Mouse (Mus musculus) hindbrain, embryonic 12.5 days (tissue): Measurements from ENCODE around the gene Rfx2. TPM values are rescaled to one million over a fixed set of nuclear protein-coding genes. Genes with fewer than 3 reads are reported as not detected.

Experiments used
- ATAC-seq: fragments of 200-750 bp; cut with Nextera tagmentation; 2 replicates; pipeline ENCODE4 v1.8.0; 2017; ENCODE audit warnings: moderate TSS enrichment; ENCODE audit not compliant: low FRiP score
- H3K27ac ChIP-seq: fragments of 300-500 bp; sonication (generic); 2 replicates; pipeline ENCODE4 v1.5.1; 2016; ENCODE audit warnings: mild to moderate bottlenecking
- H3K27me3 ChIP-seq: fragments of 300-500 bp; sonication (generic); 2 replicates; pipeline ENCODE4 v1.6.1; 2016; ENCODE audit warnings: mild to moderate bottlenecking
- H3K36me3 ChIP-seq: fragments of 300-500 bp; sonication (generic); 2 replicates; pipeline ENCODE4 v1.6.1; 2016; ENCODE audit warnings: mild to moderate bottlenecking
- H3K4me1 ChIP-seq: fragments of 300-500 bp; sonication (generic); 2 replicates; pipeline ENCODE4 v1.6.1; 2016
- H3K4me2 ChIP-seq: fragments of 300-500 bp; sonication (generic); replicated peaks from 2 replicates; pipeline ENCODE4 v1.6.1; 2016; ENCODE audit warnings: mild to moderate bottlenecking
- H3K4me3 ChIP-seq: fragments of 300-500 bp; sonication (generic); 2 replicates; pipeline ENCODE4 v1.5.1; 2016; ENCODE audit warnings: mild to moderate bottlenecking
- H3K9ac ChIP-seq: fragments of 300-500 bp; sonication (generic); 2 replicates; pipeline ENCODE4 v1.6.1; 2016; ENCODE audit warnings: mild to moderate bottlenecking, moderate library complexity
- H3K9me3 ChIP-seq: fragments of 300-500 bp; sonication (generic); replicated peaks from 2 replicates; pipeline ENCODE4 v1.6.1; 2016; ENCODE audit warnings: mild to moderate bottlenecking
- WGBS: fragments of 180-500 bp; shearing (Covaris S2); methylation state at CpG from one replicate; pipeline ENCODE4 v1.1.7; 2016; 5-methylcytosine and 5-hydroxymethylcytosine counted together
- polyA plus RNA-seq: library from polyadenylated mRNA; unstranded; fragments of >200 nt; fragmentation: Nextera tagmentation; extraction: Ambion mirVana; gene quantifications from 2 replicates; pipeline ENCODE4 v1.2.1, GENCODE M21; 2016

Gene Rfx2
- polyA plus RNA-seq, 1 experiment from 2014 or later = 10.2 TPM

- Histone ChIP-seq H3K27ac (no peak overlapping the region), H3K27me3 (peaks cover 29% of the 10 kb centered on the region), H3K4me1 (peaks cover 12% of the 10 kb centered on the region), H3K4me2 (peak overlapping the region; percentile 77), H3K4me3 (peak overlapping the region; percentile 68), H3K9me3 (no peaks in the 10 kb centered on the region), H3K9ac (peak overlapping the region; percentile 60), H3K36me3 (no peaks in the 10 kb centered on the region)
- no peak for ATAC-seq
- under 1% methylated on average over 27 of the region's 27 CpGs for WGBS
Measured at GRCm38 (mm10) chr17:56829795-56830194, 1.0 kb downstream of the Rfx2 start.

GRCm38 (mm10) chr17:56829171-56829570, 1.6 kb downstream of the Rfx2 start:
- Histone ChIP-seq H3K9me3 (no peaks in the 10 kb centered on the region), H3K9ac (no peak overlapping the region; the same call in 1 of the 2 replicates), H3K27me3 (peaks cover 29% of the 10 kb centered on the region), H3K4me1 (peaks cover 12% of the 10 kb centered on the region), H3K4me2 (peak overlapping the region; percentile 77), H3K4me3 (peak overlapping the region; percentile 68), H3K36me3 (no peaks in the 10 kb centered on the region), H3K27ac (no peak overlapping the region)
- WGBS = 27% methylated on average over 11 of the region's 11 CpGs
- ATAC-seq = no peak

GRCm38 (mm10) chr17:56826718-56827117, 4.1 kb downstream of the Rfx2 start:
- H3K27me3 ChIP-seq = peaks cover 23% of the 10 kb centered on the region
- no peak overlapping the region for H3K27ac ChIP-seq
- no peak for ATAC-seq
- H3K4me2 ChIP-seq = no peak overlapping the region
- no peaks in the 10 kb centered on the region for H3K36me3 ChIP-seq
- peaks cover 12% of the 10 kb centered on the region for H3K4me1 ChIP-seq
- no peaks in the 10 kb centered on the region for H3K9me3 ChIP-seq
- H3K9ac ChIP-seq = no peak overlapping the region
- H3K4me3 ChIP-seq = no peak overlapping the region
- WGBS = 91% methylated on average over 2 of the region's 2 CpGs

- Histone ChIP-seq H3K36me3 (no peaks in the 10 kb centered on the region), H3K27ac (no peak overlapping the region), H3K9ac (no peak overlapping the region), H3K4me1 (peaks cover 10% of the 10 kb centered on the region), H3K4me2 (no peak overlapping the region), H3K27me3 (peaks cover 7% of the 10 kb centered on the region), H3K9me3 (no peaks in the 10 kb centered on the region), H3K4me3 (no peak overlapping the region)
- WGBS = 74% methylated on average over 2 of the region's 2 CpGs
- ATAC-seq = no peak
Measured at GRCm38 (mm10) chr17:56823352-56823751, 7.5 kb downstream of the Rfx2 start.

GRCm38 (mm10) chr17:56822380-56822779, 8.4 kb downstream of the Rfx2 start:
- H3K9me3 ChIP-seq = no peaks in the 10 kb centered on the region
- 92% methylated on average over 2 of the region's 2 CpGs for WGBS
- H3K4me3 ChIP-seq = no peak overlapping the region
- H3K4me1 ChIP-seq = peaks cover 10% of the 10 kb centered on the region
- H3K4me2 ChIP-seq = no peak overlapping the region
- no peaks in the 10 kb centered on the region for H3K36me3 ChIP-seq
- ATAC-seq = no peak
- H3K27me3 ChIP-seq = 0 out of 2 replicates have a peak, but pooled peaks cover 2% of the 10 kb centered on the region
- no peak overlapping the region for H3K9ac ChIP-seq
- no peak overlapping the region for H3K27ac ChIP-seq

- 65% methylated on average over 8 of the region's 8 CpGs for WGBS
- H3K9ac ChIP-seq = no peak overlapping the region
- 0 out of 2 replicates have a peak, but pooled peaks have one; percentile 14 for ATAC-seq
- H3K27me3 ChIP-seq = peaks cover 3% of the 10 kb centered on the region
- no peaks in the 10 kb centered on the region for H3K9me3 ChIP-seq
- H3K4me3 ChIP-seq = no peak overlapping the region
- peak overlapping the region; percentile 14; the same call in 1 of the 2 replicates for H3K27ac ChIP-seq
- H3K36me3 ChIP-seq = no peaks in the 10 kb centered on the region
- no peak overlapping the region for H3K4me2 ChIP-seq
- peaks cover 17% of the 10 kb centered on the region for H3K4me1 ChIP-seq
Measured at GRCm38 (mm10) chr17:56819694-56820111, 11.1 kb downstream of the Rfx2 start.

GRCm38 (mm10) chr17:56819032-56819545, 11.7 kb downstream of the Rfx2 start:
- no peak overlapping the region for H3K27ac ChIP-seq
- peaks cover 3% of the 10 kb centered on the region for H3K27me3 ChIP-seq
- peaks cover 21% of the 10 kb centered on the region for H3K4me1 ChIP-seq
- H3K9me3 ChIP-seq = no peaks in the 10 kb centered on the region
- ATAC-seq = no peak
- 67% methylated on average over 6 of the region's 6 CpGs for WGBS
- H3K4me3 ChIP-seq = no peak overlapping the region
- H3K4me2 ChIP-seq = no peak overlapping the region
- no peaks in the 10 kb centered on the region for H3K36me3 ChIP-seq
- H3K9ac ChIP-seq = no peak overlapping the region

GRCm38 (mm10) chr17:56818067-56818636, 12.7 kb downstream of the Rfx2 start:
- Histone ChIP-seq H3K27me3 (peaks cover 3% of the 10 kb centered on the region), H3K9me3 (no peaks in the 10 kb centered on the region), H3K9ac (no peak overlapping the region), H3K36me3 (no peaks in the 10 kb centered on the region), H3K4me2 (no peak overlapping the region), H3K4me1 (peaks cover 27% of the 10 kb centered on the region), H3K4me3 (no peak overlapping the region), H3K27ac (no peak overlapping the region)
- no peak for ATAC-seq
- WGBS = 39% methylated on average over 11 of the region's 11 CpGs

- Histone ChIP-seq H3K9me3 (no peaks in the 10 kb centered on the region), H3K9ac (no peak overlapping the region), H3K4me1 (peaks cover 51% of the 10 kb centered on the region), H3K36me3 (no peaks in the 10 kb centered on the region), H3K27ac (peak overlapping the region; percentile 81), H3K4me2 (peak overlapping the region; percentile 21; the same call in 1 of the 2 replicates), H3K4me3 (no peak overlapping the region), H3K27me3 (peaks cover 10% of the 10 kb centered on the region)
- 36% methylated on average over 3 of the region's 3 CpGs for WGBS
- ATAC-seq = peak; percentile 14; the same call in 1 of the 2 replicates
Measured at GRCm38 (mm10) chr17:56815057-56815345, 15.8 kb downstream of the Rfx2 start.

- peaks cover 51% of the 10 kb centered on the region for H3K4me1 ChIP-seq
- peaks cover 10% of the 10 kb centered on the region for H3K27me3 ChIP-seq
- no peaks in the 10 kb centered on the region for H3K9me3 ChIP-seq
- H3K9ac ChIP-seq = no peak overlapping the region
- peak overlapping the region; percentile 81 for H3K27ac ChIP-seq
- ATAC-seq = peak; percentile 76
- no peaks in the 10 kb centered on the region for H3K36me3 ChIP-seq
- peak overlapping the region; percentile 21 for H3K4me2 ChIP-seq
- H3K4me3 ChIP-seq = no peak overlapping the region
- WGBS = 8% methylated on average over 24 of the region's 24 CpGs
Measured at GRCm38 (mm10) chr17:56814316-56815056, 16.3 kb downstream of the Rfx2 start.

GRCm38 (mm10) chr17:56810245-56810644, 20.6 kb downstream of the Rfx2 start:
- 0 out of 2 replicates have a peak, but pooled peaks cover 10% of the 10 kb centered on the region for H3K27me3 ChIP-seq
- ATAC-seq = peak; percentile 61
- H3K9ac ChIP-seq = peak overlapping the region; percentile 6; the same call in 1 of the 2 replicates
- H3K4me1 ChIP-seq = peaks cover 53% of the 10 kb centered on the region
- no peaks in the 10 kb centered on the region for H3K9me3 ChIP-seq
- H3K4me2 ChIP-seq = no peak overlapping the region
- H3K36me3 ChIP-seq = no peaks in the 10 kb centered on the region
- peak overlapping the region; percentile 71 for H3K27ac ChIP-seq
- WGBS = 6% methylated on average over 3 of the region's 3 CpGs
- no peak overlapping the region for H3K4me3 ChIP-seq

GRCm38 (mm10) chr17:56808518-56808917, 22.3 kb downstream of the Rfx2 start:
- no peak overlapping the region for H3K4me2 ChIP-seq
- peaks cover 38% of the 10 kb centered on the region for H3K4me1 ChIP-seq

More at GRCm38 (mm10) chr17:56808518-56808917, 22.3 kb downstream of the Rfx2 start:
- H3K9ac ChIP-seq = no peak overlapping the region
- no peaks in the 10 kb centered on the region for H3K36me3 ChIP-seq
- H3K4me3 ChIP-seq = no peak overlapping the region
- ATAC-seq = peak; percentile 74
- WGBS = 9% methylated on average over 9 of the region's 9 CpGs
- H3K9me3 ChIP-seq = no peaks in the 10 kb centered on the region
- H3K27ac ChIP-seq = no peak overlapping the region
- 0 out of 2 replicates have a peak, but pooled peaks cover 10% of the 10 kb centered on the region for H3K27me3 ChIP-seq
